Mouse (Mus musculus): ENCODE measurements around the gene Myf5.

Myf5 gene

GRCm38 (mm10) chr10:107485870-107486269 is at the start of gene Myf5:
Gene Myf5 (minus strand): TSS chr10:107486134.
- no peak for DNase-seq (ENCODE audit: low read depth in 2 of 2, low spot score in 2 of 2)

GRCm38 (mm10) chr10:107528758-107529157 is 42.8 kb upstream of the Myf5 start:
- no peak for DNase-seq (ENCODE audit: low read depth in 2 of 2, low spot score in 2 of 2)

- no peak for DNase-seq (ENCODE audit: low read depth in 2 of 2, low spot score in 2 of 2)
Measured at GRCm38 (mm10) chr10:107519216-107519615, 33.3 kb upstream of the Myf5 start.

GRCm38 (mm10) chr10:107516641-107517040 is 30.7 kb upstream of the Myf5 start:
- no peak for DNase-seq (ENCODE audit: low read depth in 2 of 2, low spot score in 2 of 2)

DNA sequence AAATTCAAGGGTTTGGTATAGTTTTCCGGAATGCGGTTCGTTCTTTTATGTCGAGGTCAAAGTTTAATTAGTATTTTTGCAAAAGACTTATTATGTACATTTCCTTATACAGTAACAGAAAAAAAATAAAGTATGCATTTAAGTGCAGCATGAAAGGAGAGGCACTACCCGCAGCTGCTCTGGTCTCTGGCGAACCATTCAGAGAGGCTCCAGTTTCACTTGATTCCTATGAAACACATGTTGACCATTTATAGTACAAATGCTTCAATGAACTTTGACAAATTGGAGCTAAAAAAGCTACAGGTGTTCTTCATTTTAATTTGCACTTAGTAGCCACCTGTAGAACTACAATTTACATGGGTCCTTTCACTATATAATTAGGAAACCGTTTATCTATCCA is 28.8 kb upstream of the Myf5 start:
- no peak for DNase-seq (ENCODE audit: low read depth in 2 of 2, low spot score in 2 of 2)

DNA sequence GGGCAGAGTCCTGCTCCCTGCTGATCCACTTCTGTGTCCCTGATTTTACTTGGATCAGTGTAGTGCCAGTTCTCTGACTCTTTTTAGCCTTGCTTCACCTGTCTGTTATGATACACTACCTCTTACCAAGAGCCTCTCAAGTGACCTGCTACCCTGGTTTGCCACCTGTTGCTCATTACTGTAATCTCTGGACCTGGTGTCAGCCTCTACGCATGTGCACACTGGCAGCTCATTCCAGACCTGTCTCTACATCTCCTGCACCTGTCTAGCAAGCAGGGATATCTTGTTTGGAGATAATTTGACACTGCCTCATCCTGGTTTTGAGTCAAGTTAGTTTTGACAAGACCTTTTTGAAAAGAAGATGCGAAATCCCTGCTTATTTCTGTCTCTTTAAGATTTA is 20.5 kb upstream of the Myf5 start:
- DNase-seq (ENCODE audit: low read depth in 2 of 2, low spot score in 2 of 2), result no peak

GRCm38 (mm10) chr10:107503430-107503829 is 17.5 kb upstream of the Myf5 start:
- DNase-seq (ENCODE audit: low read depth in 2 of 2, low spot score in 2 of 2), result no peak

DNA sequence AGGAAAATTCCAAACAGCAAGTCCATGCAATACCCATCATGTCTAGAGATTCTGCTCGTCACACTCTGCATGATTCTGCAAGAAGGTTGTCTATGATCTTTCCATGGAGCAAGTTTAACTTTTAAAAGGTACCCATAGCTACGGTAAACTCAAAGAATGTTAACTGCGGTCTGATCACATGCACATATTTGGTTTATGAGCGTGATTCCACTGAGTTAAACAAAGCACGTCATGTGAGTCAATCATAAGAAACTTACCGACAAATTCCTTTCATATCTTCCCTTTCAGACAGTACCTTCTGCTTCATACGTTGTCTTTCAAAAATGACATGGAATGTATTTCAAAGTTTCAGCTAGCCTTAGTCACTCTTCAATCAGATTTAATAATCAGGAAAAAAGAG is 16.3 kb upstream of the Myf5 start:
- DNase-seq (ENCODE audit: low read depth in 2 of 2, low spot score in 2 of 2), result no peak

DNA sequence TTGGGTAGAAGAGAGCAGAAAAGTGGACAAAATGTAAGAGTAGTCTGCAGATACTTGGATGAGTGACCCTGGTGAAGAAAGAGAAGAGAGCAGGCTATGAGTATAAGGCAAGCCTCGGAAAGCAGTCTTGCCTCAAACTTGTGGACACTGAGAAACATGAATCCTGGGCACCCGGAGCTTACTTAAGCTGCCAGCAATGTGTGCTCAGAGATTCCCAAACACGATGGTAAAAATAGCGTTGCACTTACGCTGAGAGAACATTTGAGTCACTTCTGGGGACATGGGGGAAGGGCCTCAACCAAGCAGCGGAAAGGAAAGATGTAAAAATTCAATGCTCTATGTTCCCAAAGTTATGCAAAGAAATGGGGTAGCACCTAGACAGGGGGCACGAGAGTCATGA is 13.7 kb upstream of the Myf5 start:
- no peak for DNase-seq (ENCODE audit: low read depth in 2 of 2, low spot score in 2 of 2)

GRCm38 (mm10) chr10:107496402-107496801 is 10.5 kb upstream of the Myf5 start:
- DNase-seq (ENCODE audit: low read depth in 2 of 2, low spot score in 2 of 2), result no peak

- DNase-seq (ENCODE audit: low read depth in 2 of 2, low spot score in 2 of 2), result no peak
Measured at GRCm38 (mm10) chr10:107494568-107494967, 8.6 kb upstream of the Myf5 start, which contains the start of gene Myf6. Gene Myf6 (minus strand): TSS chr10:107494737.

DNA sequence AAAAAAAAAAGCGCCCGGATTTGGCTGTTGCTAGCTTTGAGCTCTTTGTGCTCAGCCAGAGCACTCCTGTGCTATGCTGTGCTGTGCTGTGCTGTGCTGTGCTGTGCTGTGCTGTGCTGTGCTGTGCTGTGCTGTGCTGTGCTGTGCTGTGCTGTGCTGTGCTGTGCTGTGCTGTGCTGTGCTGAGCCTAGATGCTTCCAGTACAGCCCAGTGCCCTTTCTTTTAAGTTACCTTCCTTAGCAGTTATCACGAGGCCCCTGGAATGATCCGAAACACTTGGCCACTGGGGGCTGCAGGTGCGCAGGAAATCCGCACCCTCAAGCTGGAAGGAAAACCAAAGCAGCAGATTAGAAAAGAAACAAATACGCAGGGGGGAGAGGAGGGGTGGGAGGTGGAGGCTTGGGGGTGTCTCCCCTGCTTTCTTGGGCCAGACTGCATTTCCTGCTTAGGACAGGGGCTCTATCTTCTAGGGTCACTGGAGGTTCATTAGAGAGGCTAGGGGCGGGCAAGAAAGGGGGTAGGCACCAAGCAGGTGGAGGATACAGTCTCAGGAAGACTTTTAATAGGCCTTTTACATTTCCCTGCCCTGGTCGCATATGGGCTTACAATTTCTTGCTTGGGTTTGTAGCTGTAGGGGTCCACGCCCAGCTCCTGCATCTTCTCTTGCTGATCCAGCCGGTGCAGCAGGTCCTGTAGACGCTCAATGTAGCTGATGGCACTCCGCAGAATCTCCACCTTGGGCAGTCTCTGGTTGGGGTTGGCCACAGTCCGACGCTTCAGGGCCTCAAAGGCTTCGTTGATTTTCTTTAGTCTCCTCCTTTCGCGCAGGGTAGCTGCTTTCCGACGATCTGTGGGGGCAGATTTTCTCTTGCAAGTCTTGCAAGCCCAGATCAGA is 7.9 kb upstream of the Myf5 start:
- no peak for DNase-seq (ENCODE audit: low read depth in 2 of 2, low spot score in 2 of 2)

GRCm38 (mm10) chr10:107492867-107493579 is 7.1 kb upstream of the Myf5 start:
- DNase-seq (ENCODE audit: low read depth in 2 of 2, low spot score in 2 of 2), result no peak

- DNase-seq (ENCODE audit: low read depth in 2 of 2, low spot score in 2 of 2), result no peak
Measured at GRCm38 (mm10) chr10:107488654-107489315, 2.9 kb upstream of the Myf5 start.

DNA sequence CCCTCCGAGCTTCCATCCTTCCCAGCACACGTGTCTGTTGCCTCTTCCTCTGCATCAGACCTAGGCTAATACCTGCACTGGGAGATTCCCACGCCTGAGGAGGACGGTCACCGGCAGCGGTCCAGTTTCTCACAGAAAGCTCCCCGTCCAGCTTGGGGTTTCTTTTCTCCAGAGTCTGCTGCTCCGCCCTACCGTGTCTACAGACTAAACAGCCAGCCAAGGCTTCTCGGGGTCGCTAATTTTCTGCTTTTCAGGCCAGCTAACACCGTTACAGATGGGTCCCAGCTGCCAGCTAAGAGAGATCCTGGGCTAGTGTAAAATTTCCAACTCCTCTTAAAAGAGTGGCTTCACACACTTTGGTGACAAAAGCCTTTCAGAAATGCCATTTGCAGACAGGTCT is 836 bp upstream of the Myf5 start:
- no peak for DNase-seq (ENCODE audit: low read depth in 2 of 2, low spot score in 2 of 2)

- DNase-seq (ENCODE audit: low read depth in 2 of 2, low spot score in 2 of 2), result no peak
Measured at GRCm38 (mm10) chr10:107484050-107484449, 1.9 kb downstream of the Myf5 start.

DNA sequence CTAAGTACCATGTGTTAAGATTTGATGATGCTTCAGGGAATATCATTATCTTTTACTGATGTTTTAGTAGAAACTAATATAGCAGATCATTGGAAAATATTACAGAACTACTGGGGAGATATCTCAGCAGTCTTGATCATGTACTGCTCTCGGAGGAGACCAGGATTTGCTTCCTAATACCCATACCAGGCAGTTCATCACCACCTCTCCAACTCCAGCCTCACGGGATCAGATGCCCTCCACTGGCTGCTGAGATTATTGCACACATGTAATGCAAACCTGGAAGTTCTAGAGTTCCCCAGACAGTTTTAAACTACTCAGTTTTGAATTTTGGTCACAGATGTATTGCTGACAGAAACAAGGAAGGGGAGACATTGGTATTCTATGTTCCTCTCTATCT is 12.4 kb downstream of the Myf5 start:
- DNase-seq (ENCODE audit: low read depth in 2 of 2, low spot score in 2 of 2), result no peak

GRCm38 (mm10) chr10:107471712-107472111 is 14.2 kb downstream of the Myf5 start:
- DNase-seq (ENCODE audit: low read depth in 2 of 2, low spot score in 2 of 2), result no peak

GRCm38 (mm10) chr10:107467819-107468218 is 18.1 kb downstream of the Myf5 start:
- DNase-seq (ENCODE audit: low read depth in 2 of 2, low spot score in 2 of 2), result no peak

GRCm38 (mm10) chr10:107449496-107450330 is 36.2 kb downstream of the Myf5 start:
- no peak for DNase-seq (ENCODE audit: low read depth in 2 of 2, low spot score in 2 of 2)

GRCm38 (mm10) chr10:107442781-107443180 is 43.2 kb downstream of the Myf5 start:
- no peak for DNase-seq (ENCODE audit: low read depth in 2 of 2, low spot score in 2 of 2)

Data from CD8-positive naive resting alpha-beta T cell, adult 2 months (primary cell).